Mouse (Mus musculus) E14TG2a.4 (cell line): ENCODE data around the gene Dis3.

Experiments
- H3K27me3 ChIP-seq: 2 replicates; pipeline ENCODE4 v1.6.1; 2014; ENCODE audit warnings: low read length, control low read depth; ENCODE audit not compliant: insufficient read depth
- H3K36me3 ChIP-seq: 2 replicates; pipeline ENCODE4 v1.6.1; 2014; ENCODE audit warnings: low read length, control low read depth; ENCODE audit not compliant: insufficient read depth
- H3K4me1 ChIP-seq: replicated peaks from 2 replicates; pipeline ENCODE4 v1.6.1; 2014; ENCODE audit warnings: low read depth, low read length, control low read depth
- H3K4me3 ChIP-seq: replicated peaks from 2 replicates; pipeline ENCODE4 v1.5.1; 2014; ENCODE audit warnings: mild to moderate bottlenecking, low read length
- H3K9me3 ChIP-seq: 2 replicates; pipeline ENCODE4 v1.6.1; 2014; ENCODE audit warnings: low read length, control low read depth
- CTCF ChIP-seq: conservative IDR thresholded peaks from 2 replicates; pipeline ENCODE4 v1.5.1; 2014; ENCODE audit warnings: low read length
- NANOG ChIP-seq: IDR thresholded peaks from 2 replicates; pipeline ENCODE4 v1.6.1; 2014; ENCODE audit warnings: borderline replicate concordance, low read length, mixed read lengths
- POU5F1 ChIP-seq: IDR thresholded peaks from 2 replicates; pipeline ENCODE4 v1.6.1; 2014; ENCODE audit warnings: low read length, borderline replicate concordance

Dis3 gene

GRCm38 (mm10) chr14:99099267-99099966, at the start of gene Dis3, which contains the start of gene Pibf1:
Gene Dis3 (minus strand): TSS chr14:99099770.
Gene Pibf1 (plus strand): TSS chr14:99099424.
- H3K36me3 ChIP-seq = peaks cover 75% of the 10 kb centered on the region
- H3K4me3 ChIP-seq = peak within 1 kb of the TSS; percentile 98
- TF ChIP-seq NANOG (no peak), POU5F1 (no peak), CTCF (no peak)
- no peaks in the 10 kb centered on the region for H3K9me3 ChIP-seq
- peaks cover 21% of the 10 kb centered on the region for H3K4me1 ChIP-seq
- no peaks in the 10 kb centered on the region for H3K27me3 ChIP-seq

- no peak for TF ChIP-seq NANOG
- no peaks in the 10 kb centered on the region for H3K27me3 ChIP-seq
- H3K4me1 ChIP-seq = peaks cover 18% of the 10 kb centered on the region
- H3K9me3 ChIP-seq = peaks cover 4% of the 10 kb centered on the region
- H3K36me3 ChIP-seq = peaks cover 14% of the 10 kb centered on the region
- no peak overlapping the region for H3K4me3 ChIP-seq
Measured at GRCm38 (mm10) chr14:99146841-99147240, 47.3 kb upstream of the Dis3 start.

GRCm38 (mm10) chr14:99141786-99142633, 42.4 kb upstream of the Dis3 start:
- no peak for TF ChIP-seq POU5F1
- peak; percentile 74 for TF ChIP-seq CTCF
- H3K4me3 ChIP-seq = no peak overlapping the region
- no peaks in the 10 kb centered on the region for H3K9me3 ChIP-seq
- no peaks in the 10 kb centered on the region for H3K27me3 ChIP-seq
- peaks cover 21% of the 10 kb centered on the region for H3K4me1 ChIP-seq
- H3K36me3 ChIP-seq = peaks cover 7% of the 10 kb centered on the region

GRCm38 (mm10) chr14:99140036-99140435, 40.5 kb upstream of the Dis3 start:
- TF ChIP-seq CTCF = no peak
- H3K4me3 ChIP-seq = no peak overlapping the region
- H3K36me3 ChIP-seq = peaks cover 16% of the 10 kb centered on the region
- peaks cover 25% of the 10 kb centered on the region for H3K4me1 ChIP-seq
- no peaks in the 10 kb centered on the region for H3K27me3 ChIP-seq
- H3K9me3 ChIP-seq = no peaks in the 10 kb centered on the region

- Histone ChIP-seq H3K27me3 (no peaks in the 10 kb centered on the region), H3K36me3 (peaks cover 20% of the 10 kb centered on the region), H3K4me1 (peaks cover 5% of the 10 kb centered on the region), H3K4me3 (no peak overlapping the region), H3K9me3 (no peaks in the 10 kb centered on the region)
- TF ChIP-seq NANOG (no peak), CTCF (no peak), POU5F1 (no peak)
Measured at GRCm38 (mm10) chr14:99136297-99136696, 36.7 kb upstream of the Dis3 start.

- TF ChIP-seq POU5F1 (no peak), CTCF (no peak), NANOG (no peak)
Measured at GRCm38 (mm10) chr14:99135761-99136160, 36.2 kb upstream of the Dis3 start.

GRCm38 (mm10) chr14:99134048-99134447, 34.5 kb upstream of the Dis3 start:
- H3K36me3 ChIP-seq = peaks cover 21% of the 10 kb centered on the region
- peaks cover 5% of the 10 kb centered on the region for H3K4me1 ChIP-seq
- no peak overlapping the region for H3K4me3 ChIP-seq
- TF ChIP-seq NANOG (no peak), CTCF (no peak), POU5F1 (no peak)
- no peaks in the 10 kb centered on the region for H3K9me3 ChIP-seq
- no peaks in the 10 kb centered on the region for H3K27me3 ChIP-seq

More at GRCm38 (mm10) chr14:99135761-99136160, 36.2 kb upstream of the Dis3 start:
- peaks cover 24% of the 10 kb centered on the region for H3K36me3 ChIP-seq
- peaks cover 5% of the 10 kb centered on the region for H3K4me1 ChIP-seq
- H3K4me3 ChIP-seq = no peak overlapping the region
- H3K9me3 ChIP-seq = no peaks in the 10 kb centered on the region
- H3K27me3 ChIP-seq = no peaks in the 10 kb centered on the region

- Histone ChIP-seq H3K36me3 (peaks cover 10% of the 10 kb centered on the region), H3K27me3 (no peaks in the 10 kb centered on the region), H3K9me3 (no peaks in the 10 kb centered on the region), H3K4me1 (no peaks in the 10 kb centered on the region), H3K4me3 (no peak overlapping the region)
- TF ChIP-seq NANOG (no peak), POU5F1 (no peak), CTCF (no peak)
Measured at GRCm38 (mm10) chr14:99129050-99129449, 29.5 kb upstream of the Dis3 start.

- H3K4me1 ChIP-seq = no peaks in the 10 kb centered on the region
Measured at GRCm38 (mm10) chr14:99127509-99127908, 27.9 kb upstream of the Dis3 start.

More at GRCm38 (mm10) chr14:99127509-99127908, 27.9 kb upstream of the Dis3 start:
- Histone ChIP-seq H3K36me3 (peaks cover 10% of the 10 kb centered on the region), H3K9me3 (no peaks in the 10 kb centered on the region), H3K27me3 (no peaks in the 10 kb centered on the region), H3K4me3 (no peak overlapping the region)
- no peak for TF ChIP-seq NANOG
- TF ChIP-seq POU5F1 = no peak
- no peak for TF ChIP-seq CTCF
